Mouse (Mus musculus) hindbrain, embryonic 15.5 days (tissue): ENCODE measurements around the gene Vps26a. TPM values are rescaled to one million over a fixed set of nuclear protein-coding genes. Genes with fewer than 3 reads are reported as not detected.
A peak's percentile ranks its signal among the peaks of the same experiment; 100 is the strongest.

Experiments used
- ATAC-seq: fragments of 200-750 bp; cut with Nextera tagmentation; 2 replicates; pipeline ENCODE4 v1.8.0; 2017; ENCODE audit warnings: low read depth, moderate number of reproducible peaks, moderate TSS enrichment; ENCODE audit not compliant: low FRiP score
- H3K27ac ChIP-seq: fragments of 300-500 bp; sonication (generic); replicated peaks from 2 replicates; pipeline ENCODE4 v1.5.1; 2015; ENCODE audit warnings: mild to moderate bottlenecking, inconsistent platforms
- H3K27me3 ChIP-seq: fragments of 300-500 bp; sonication (generic); 2 replicates; pipeline ENCODE4 v1.6.1; 2015; ENCODE audit warnings: control low read depth, inconsistent platforms
- H3K36me3 ChIP-seq: fragments of 300-500 bp; sonication (generic); 2 replicates; pipeline ENCODE4 v1.6.1; 2015; ENCODE audit warnings: control low read depth, inconsistent platforms
- H3K4me1 ChIP-seq: fragments of 300-500 bp; sonication (generic); replicated peaks from 2 replicates; pipeline ENCODE4 v1.6.1; 2015; ENCODE audit warnings: control low read depth, inconsistent platforms
- H3K4me2 ChIP-seq: fragments of 300-500 bp; sonication (generic); 2 replicates; pipeline ENCODE4 v1.6.1; 2015; ENCODE audit warnings: moderate library complexity, mild to moderate bottlenecking, inconsistent platforms
- H3K4me3 ChIP-seq: fragments of 300-500 bp; sonication (generic); 2 replicates; pipeline ENCODE4 v1.5.1; 2015; ENCODE audit warnings: mild to moderate bottlenecking, inconsistent platforms
- H3K9ac ChIP-seq: fragments of 300-500 bp; sonication (generic); 2 replicates; pipeline ENCODE4 v1.6.1; 2015; ENCODE audit warnings: inconsistent platforms
- H3K9me3 ChIP-seq: fragments of 300-500 bp; sonication (generic); 2 replicates; pipeline ENCODE4 v1.6.1; 2016; ENCODE audit warnings: control low read depth, inconsistent platforms
- WGBS: fragments of 180-500 bp; shearing (Covaris S2); methylation state at CpG from one replicate; pipeline ENCODE4 v1.1.7; 2015; 5-methylcytosine and 5-hydroxymethylcytosine counted together
- polyA plus RNA-seq: library from polyadenylated mRNA; unstranded; fragments of >200 nt; fragmentation: Nextera tagmentation; extraction: Ambion mirVana; gene quantifications from 2 replicates; pipeline ENCODE4 v1.2.1, GENCODE M21; 2015

Vps26a gene
- polyA plus RNA-seq, 1 experiment from 2014 or later: 53.9 TPM

GRCm38 (mm10) chr10:62508459-62508858, 21.9 kb upstream of the Vps26a start:
- no peak for ATAC-seq
- Histone ChIP-seq H3K36me3 (no peaks in the 10 kb centered on the region), H3K9me3 (no peaks in the 10 kb centered on the region), H3K4me3 (peak overlapping the region; percentile 28), H3K9ac (0 out of 2 replicates have a peak overlapping the region, but pooled peaks have one; percentile 11), H3K4me1 (peaks cover 6% of the 10 kb centered on the region), H3K4me2 (peak overlapping the region; percentile 53), H3K27me3 (0 out of 2 replicates have a peak, but pooled peaks cover 8% of the 10 kb centered on the region), H3K27ac (peak overlapping the region; percentile 47; the same call in 1 of the 2 replicates)
- WGBS: 11% methylated on average over 11 of the region's 11 CpGs

- no peaks in the 10 kb centered on the region for H3K36me3 ChIP-seq
- peak overlapping the region; percentile 28 for H3K4me3 ChIP-seq
- no peak overlapping the region for H3K9ac ChIP-seq
- H3K4me1 ChIP-seq: peaks cover 6% of the 10 kb centered on the region
- peak overlapping the region; percentile 53 for H3K4me2 ChIP-seq
- H3K27ac ChIP-seq: no peak overlapping the region
- H3K9me3 ChIP-seq: no peaks in the 10 kb centered on the region
- H3K27me3 ChIP-seq: 0 out of 2 replicates have a peak, but pooled peaks cover 8% of the 10 kb centered on the region
- no peak for ATAC-seq
- 21% methylated on average over 18 of the region's 18 CpGs for WGBS
These were observed 21.1 kb upstream of the Vps26a start for GRCm38 (mm10) chr10:62507591-62508308.

- no peaks in the 10 kb centered on the region for H3K36me3 ChIP-seq
- WGBS: 92% methylated on average over 4 of the region's 4 CpGs
- no peaks in the 10 kb centered on the region for H3K9me3 ChIP-seq
- 0 out of 2 replicates have a peak, but pooled peaks cover 8% of the 10 kb centered on the region for H3K27me3 ChIP-seq
- H3K4me3 ChIP-seq: no peak overlapping the region
- no peak overlapping the region for H3K9ac ChIP-seq
- no peak for ATAC-seq
- H3K4me1 ChIP-seq: peaks cover 6% of the 10 kb centered on the region
- H3K27ac ChIP-seq: no peak overlapping the region
- no peak overlapping the region for H3K4me2 ChIP-seq
These were observed 20.5 kb upstream of the Vps26a start for GRCm38 (mm10) chr10:62507071-62507470.

- Histone ChIP-seq H3K9me3 (no peaks in the 10 kb centered on the region), H3K4me2 (no peak overlapping the region), H3K4me3 (no peak overlapping the region), H3K27me3 (0 out of 2 replicates have a peak, but pooled peaks cover 8% of the 10 kb centered on the region), H3K27ac (no peak overlapping the region), H3K9ac (no peak overlapping the region), H3K4me1 (peaks cover 6% of the 10 kb centered on the region), H3K36me3 (no peaks in the 10 kb centered on the region)
- no peak for ATAC-seq
- 89% methylated on average over 17 of the region's 17 CpGs for WGBS
These were observed 19.5 kb upstream of the Vps26a start for GRCm38 (mm10) chr10:62506019-62506556.

GRCm38 (mm10) chr10:62505224-62505983, 18.8 kb upstream of the Vps26a start:
- no peak overlapping the region for H3K4me2 ChIP-seq
- H3K4me1 ChIP-seq: peaks cover 6% of the 10 kb centered on the region
- 0 out of 2 replicates have a peak, but pooled peaks cover 8% of the 10 kb centered on the region for H3K27me3 ChIP-seq
- H3K27ac ChIP-seq: no peak overlapping the region
- H3K36me3 ChIP-seq: no peaks in the 10 kb centered on the region
- H3K9ac ChIP-seq: no peak overlapping the region
- no peak overlapping the region for H3K4me3 ChIP-seq
- WGBS: 77% methylated on average over 9 of the region's 9 CpGs
- no peaks in the 10 kb centered on the region for H3K9me3 ChIP-seq
- no peak for ATAC-seq

GRCm38 (mm10) chr10:62503836-62504628, 17.4 kb upstream of the Vps26a start:
- Histone ChIP-seq H3K4me3 (no peak overlapping the region), H3K36me3 (no peaks in the 10 kb centered on the region), H3K27me3 (0 out of 2 replicates have a peak, but pooled peaks cover 7% of the 10 kb centered on the region), H3K9ac (no peak overlapping the region), H3K9me3 (no peaks in the 10 kb centered on the region), H3K4me1 (peaks cover 9% of the 10 kb centered on the region), H3K4me2 (no peak overlapping the region), H3K27ac (no peak overlapping the region)
- no peak for ATAC-seq
- whole genome bisulfite sequencing: 77% methylated on average over 12 of the region's 12 CpGs

- Histone ChIP-seq H3K9me3 (no peaks in the 10 kb centered on the region), H3K4me1 (peaks cover 4% of the 10 kb centered on the region), H3K9ac (no peak overlapping the region), H3K4me2 (no peak overlapping the region), H3K36me3 (no peaks in the 10 kb centered on the region), H3K27ac (no peak overlapping the region), H3K27me3 (0 out of 2 replicates have a peak, but pooled peaks cover 3% of the 10 kb centered on the region), H3K4me3 (no peak overlapping the region)
- 90% methylated on average over 4 of the region's 4 CpGs for WGBS
- no peak for ATAC-seq
These were observed 16.7 kb upstream of the Vps26a start for GRCm38 (mm10) chr10:62503353-62503752.

GRCm38 (mm10) chr10:62501951-62502350, 15.3 kb upstream of the Vps26a start:
- no peak overlapping the region for H3K9ac ChIP-seq
- no peak overlapping the region for H3K4me3 ChIP-seq
- no peaks in the 10 kb centered on the region for H3K9me3 ChIP-seq
- no peaks in the 10 kb centered on the region for H3K27me3 ChIP-seq
- WGBS: 84% methylated on average over 7 of the region's 7 CpGs
- no peaks in the 10 kb centered on the region for H3K36me3 ChIP-seq
- 0 out of 2 replicates have a peak, but pooled peaks cover 2% of the 10 kb centered on the region for H3K4me1 ChIP-seq
- H3K27ac ChIP-seq: no peak overlapping the region
- no peak overlapping the region for H3K4me2 ChIP-seq
- no peak for ATAC-seq

GRCm38 (mm10) chr10:62500916-62501615, 14.5 kb upstream of the Vps26a start:
- H3K4me2 ChIP-seq: no peak overlapping the region
- no peaks in the 10 kb centered on the region for H3K36me3 ChIP-seq
- H3K4me3 ChIP-seq: no peak overlapping the region
- no peak overlapping the region for H3K9ac ChIP-seq
- H3K9me3 ChIP-seq: no peaks in the 10 kb centered on the region
- no peak for ATAC-seq
- no peak overlapping the region for H3K27ac ChIP-seq
- no peaks in the 10 kb centered on the region for H3K27me3 ChIP-seq
- 0 out of 2 replicates have a peak, but pooled peaks cover 2% of the 10 kb centered on the region for H3K4me1 ChIP-seq
- 86% methylated on average over 9 of the region's 9 CpGs for WGBS

- Histone ChIP-seq H3K4me1 (0 out of 2 replicates have a peak, but pooled peaks cover 2% of the 10 kb centered on the region), H3K4me3 (peak overlapping the region; percentile 19; the same call in 1 of the 2 replicates), H3K9ac (no peak overlapping the region), H3K36me3 (no peaks in the 10 kb centered on the region), H3K27ac (no peak overlapping the region), H3K4me2 (peak overlapping the region; percentile 47), H3K27me3 (no peaks in the 10 kb centered on the region), H3K9me3 (no peaks in the 10 kb centered on the region)
- 25% methylated on average over 15 of the region's 15 CpGs for WGBS
- peak; percentile 69 for ATAC-seq
These were observed 13.7 kb upstream of the Vps26a start for GRCm38 (mm10) chr10:62500088-62500915.
